Mouse (Mus musculus) bone marrow, adult 2 months (tissue): ENCODE measurements around the gene Alkbh1.

Experiments used
- CTCF ChIP-seq: fragments of 200-500 bp; IDR thresholded peaks from 2 replicates; pipeline ENCODE4 v1.5.1; 2011; ENCODE audit warnings: low read length, control low read depth; ENCODE audit not compliant: control insufficient read depth, insufficient read depth
- POLR2A ChIP-seq: fragments of 200-500 bp; IDR thresholded peaks from 2 replicates; pipeline ENCODE4 v1.6.1; 2011; ENCODE audit warnings: low read depth, mild to moderate bottlenecking, control low read depth, low read length, borderline replicate concordance; ENCODE audit not compliant: control insufficient read depth

DNA sequence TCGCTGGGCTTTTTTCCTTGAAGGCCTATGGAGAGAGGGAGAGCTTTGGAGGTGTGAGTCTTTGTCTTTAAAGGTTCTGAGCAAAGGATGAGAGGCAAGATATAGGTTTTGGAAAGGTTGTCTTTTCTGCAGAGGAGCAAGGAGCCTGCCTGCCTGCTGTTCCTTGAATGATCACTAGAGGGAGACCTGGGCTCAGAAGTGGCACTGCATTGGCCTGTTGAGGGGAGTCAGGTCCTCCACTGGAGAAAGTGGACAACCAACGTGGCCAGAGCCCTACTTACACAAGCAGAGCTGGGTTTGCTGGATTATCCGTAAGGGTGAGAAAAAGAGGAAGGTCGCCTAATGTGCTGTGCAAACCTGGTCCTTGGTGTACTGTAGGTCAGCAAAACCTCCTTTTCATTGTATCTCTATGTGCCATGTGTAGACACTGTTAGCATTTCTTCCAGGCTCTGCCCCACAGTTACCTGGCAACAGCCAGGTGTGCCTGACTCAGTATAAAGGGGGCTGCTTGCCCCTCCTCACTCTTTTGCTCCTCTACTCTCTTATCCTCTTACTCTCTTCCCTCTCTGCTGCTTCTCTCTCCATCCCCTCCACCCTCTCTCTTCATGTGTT lies 30.5 kb downstream of the Alkbh1 start:
- TF ChIP-seq CTCF, result peak; percentile 82
- no peak for TF ChIP-seq POLR2A
